Mouse (Mus musculus): ENCODE measurements around the gene Tmem88.

GRCm38 (mm10) chr11:69417449-69418384 lies 19.7 kb upstream of the Tmem88 start:
- TF ChIP-seq CTCF (IDR thresholded peaks at IDR 0.05; ENCODE audit: low read depth, low read length), result no peak
- peak; percentile 76; the same call in 1 of the 2 replicates for TF ChIP-seq POLR2A (IDR thresholded peaks at IDR 0.05; ENCODE audit: extremely low read depth, insufficient read depth, low read length)
